Mouse (Mus musculus): Measurements from ENCODE around the gene Nrp1. TPM values are rescaled to one million over a fixed set of nuclear protein-coding genes. Genes with fewer than 3 reads are reported as not detected.

The Nrp1 gene
- total and polyA plus RNA-seq, 3 experiments = 7.3 to 14.7 (median 11.9) TPM

- Histone ChIP-seq H3K79me2 (replicated peaks; ENCODE audit: control insufficient read depth, extremely low read depth, insufficient read depth, poor library complexity, severe bottlenecking) (no peaks in the 10 kb centered on the region), H3K27ac (ENCODE audit: insufficient read depth, low read depth) (no peak overlapping the region; the same call in 1 of the 2 replicates), H3K9ac (ENCODE audit: insufficient read depth, low read depth) (peak overlapping the region; percentile 39; the same call in 1 of the 2 replicates), H3K4me2 (ENCODE audit: insufficient read depth, low read depth, poor library complexity, severe bottlenecking) (0 out of 2 replicates have a peak overlapping the region, but pooled peaks have one; percentile 56), H3K27me3 (replicated peaks) (no peaks in the 10 kb centered on the region), H3K4me1 (ENCODE audit: control insufficient read depth in 1 of 2, insufficient read depth in 2 of 2) (peaks cover 17 to 53% of the 10 kb centered on the region in 2 experiments), H3K9me3 (replicated peaks; ENCODE audit: low read length) (no peaks in the 10 kb centered on the region), H3K4me3 (replicated peaks in 1 of 3; ENCODE audit: low read depth in 2 of 3, low read length in 2 of 3, poor library complexity in 1 of 3) (no peak overlapping the region), H3K36me3 (replicated peaks in 1 of 2; ENCODE audit: control insufficient read depth in 1 of 2, insufficient read depth in 1 of 2, low read length in 1 of 2) (peaks cover 0 to 22% of the 10 kb centered on the region in 2 experiments)
- in situ Hi-C loops (cut with MboI; ENCODE audit: low pct_ligation_motif_present, low pct_unique_long_range_greater_than_20kb, low sequenced_read_pairs) = loop anchor here (25.0 kb wide), 1 partner anchor 1317 kb away; no protein-coding TSS in a partner anchor
- dilution Hi-C loops (cut with MboI; ENCODE audit: extremely low pct_ligation_motif_present, extremely low pct_unique_long_range_greater_than_20kb, low sequenced_read_pairs) = no loop called here
- DNase-seq (ENCODE audit: extremely low read depth) = peak; percentile 42
- TF ChIP-seq EP300 (IDR thresholded peaks at IDR 0.05; ENCODE audit: low read length) = peak; percentile 57
- TF ChIP-seq UBTF (IDR thresholded peaks at IDR 0.05; ENCODE audit: low read depth, low read length) = no peak
- TF ChIP-seq JUND (conservative IDR thresholded peaks at IDR 0.05; ENCODE audit: low read depth, low read length) = peak; percentile 81
- TF ChIP-seq POLR2A (IDR thresholded peaks at IDR 0.05; ENCODE audit: low read depth, low read length) = no peak
- peak; percentile 67 for TF ChIP-seq JUN (IDR thresholded peaks at IDR 0.05; ENCODE audit: insufficient read depth, low read depth, low read length)
- TF ChIP-seq IRF4 (IDR thresholded peaks at IDR 0.05; ENCODE audit: low read depth, low read length) = peak; percentile 88
- TF ChIP-seq ZNF384 (IDR thresholded peaks at IDR 0.05; ENCODE audit: low read depth, low read length) = peak; percentile 97
- TF ChIP-seq SMC3 (IDR thresholded peaks at IDR 0.05; ENCODE audit: low read depth, low read length) = no peak
- TF ChIP-seq BHLHE40 (IDR thresholded peaks at IDR 0.05; ENCODE audit: low read depth, low read length) = no peak
- 0 out of 2 replicates have a peak, but pooled peaks have one; percentile 41 for TF ChIP-seq TBP (conservative IDR thresholded peaks at IDR 0.05; ENCODE audit: low read depth, low read length)
- TF ChIP-seq TCF12 (IDR thresholded peaks at IDR 0.05; ENCODE audit: low read depth, low read length) = peak; percentile 20; the same call in 1 of the 2 replicates
These were observed 145.9 kb downstream of the Nrp1 start for GRCm38 (mm10) chr8:128504136-128504829.

- H3K9ac ChIP-seq (ENCODE audit: insufficient read depth, low read depth) = no peak overlapping the region
- in situ Hi-C loops (cut with MboI; ENCODE audit: low pct_ligation_motif_present, low pct_unique_long_range_greater_than_20kb, low sequenced_read_pairs) (loop anchor here (25.0 kb wide), 1 partner anchor 1319 kb away; no protein-coding TSS in a partner anchor), dilution Hi-C loops (cut with MboI; ENCODE audit: extremely low pct_ligation_motif_present, extremely low pct_unique_long_range_greater_than_20kb, low sequenced_read_pairs) (no loop called here)
- no peaks in the 10 kb centered on the region for H3K27me3 ChIP-seq (replicated peaks)
- no peak overlapping the region for H3K27ac ChIP-seq (ENCODE audit: insufficient read depth, low read depth)
- no peaks in the 10 kb centered on the region for H3K79me2 ChIP-seq (replicated peaks; ENCODE audit: control insufficient read depth, extremely low read depth, insufficient read depth, poor library complexity, severe bottlenecking)
- DNase-seq (ENCODE audit: extremely low read depth) = peak; percentile 93
- H3K4me2 ChIP-seq (ENCODE audit: insufficient read depth, low read depth, poor library complexity, severe bottlenecking) = peak overlapping the region; percentile 56; the same call in 1 of the 2 replicates
- no peaks in the 10 kb centered on the region for H3K9me3 ChIP-seq (replicated peaks; ENCODE audit: low read length)
- H3K4me1 ChIP-seq (ENCODE audit: control insufficient read depth in 1 of 2, insufficient read depth in 2 of 2) = peaks cover 17 to 53% of the 10 kb centered on the region in 2 experiments
- no peak overlapping the region for H3K4me3 ChIP-seq (replicated peaks in 1 of 3; ENCODE audit: low read depth in 2 of 3, low read length in 2 of 3, poor library complexity in 1 of 3)
- peaks cover 0 to 17% of the 10 kb centered on the region in 2 experiments for H3K36me3 ChIP-seq (replicated peaks in 1 of 2; ENCODE audit: control insufficient read depth in 1 of 2, insufficient read depth in 1 of 2, low read length in 1 of 2)
- TF ChIP-seq NRF1 (IDR thresholded peaks at IDR 0.05; ENCODE audit: low read depth, low read length) (no peak), ELF1 (IDR thresholded peaks at IDR 0.05; ENCODE audit: low read depth, low read length) (peak; percentile 70), KAT2A (IDR thresholded peaks at IDR 0.05; ENCODE audit: insufficient replicate concordance, low read length) (no peak), MAZ (IDR thresholded peaks at IDR 0.05; ENCODE audit: low read depth, low read length) (peak; percentile 93), CHD2 (IDR thresholded peaks at IDR 0.05; ENCODE audit: low read length) (peak; percentile 91), ZC3H11A (IDR thresholded peaks at IDR 0.05; ENCODE audit: low read depth, low read length) (no peak), IRF4 (IDR thresholded peaks at IDR 0.05; ENCODE audit: low read depth, low read length) (peak; percentile 94), SIN3A (IDR thresholded peaks at IDR 0.05; ENCODE audit: low read length) (peak; percentile 72; the same call in 1 of the 2 replicates), MAX (IDR thresholded peaks at IDR 0.05; ENCODE audit: low read length) (peak; percentile 62; the same call in 1 of the 2 replicates), RCOR1 (conservative IDR thresholded peaks at IDR 0.05; ENCODE audit: low read depth, low read length) (peak; percentile 85; the same call in 1 of the 2 replicates), POLR2AphosphoS2 (IDR thresholded peaks at IDR 0.05; ENCODE audit: low read depth, low read length) (no peak), USF1 (IDR thresholded peaks at IDR 0.05; ENCODE audit: low read depth, low read length) (no peak), BHLHE40 (IDR thresholded peaks at IDR 0.05; ENCODE audit: low read depth, low read length) (peak; percentile 78), ZKSCAN1 (IDR thresholded peaks at IDR 0.05; ENCODE audit: borderline replicate concordance, low read depth, low read length) (no peak), CHD1 (IDR thresholded peaks at IDR 0.05; ENCODE audit: low read depth, low read length) (no peak; the same call in 1 of the 2 replicates), NELFE (IDR thresholded peaks at IDR 0.05; ENCODE audit: low read depth, low read length) (no peak; the same call in 1 of the 2 replicates), EP300 (IDR thresholded peaks at IDR 0.05; ENCODE audit: low read length) (peak; percentile 98), MAFK (IDR thresholded peaks at IDR 0.05; ENCODE audit: insufficient replicate concordance, low read length) (no peak), USF2 (conservative IDR thresholded peaks at IDR 0.05; ENCODE audit: low read depth, low read length) (no peak), UBTF (IDR thresholded peaks at IDR 0.05; ENCODE audit: low read depth, low read length) (no peak), POLR2A (IDR thresholded peaks at IDR 0.05; ENCODE audit: low read depth, low read length) (no peak), TCF12 (IDR thresholded peaks at IDR 0.05; ENCODE audit: low read depth, low read length) (peak; percentile 74), TBP (conservative IDR thresholded peaks at IDR 0.05; ENCODE audit: low read depth, low read length) (peak; percentile 66; the same call in 1 of the 2 replicates), GABPA (IDR thresholded peaks at IDR 0.05; ENCODE audit: insufficient replicate concordance, low read depth, low read length) (no peak), MYC (IDR thresholded peaks at IDR 0.05; ENCODE audit: low read depth, low read length) (peak; percentile 90), SMC3 (IDR thresholded peaks at IDR 0.05; ENCODE audit: low read depth, low read length) (no peak)
These were observed 147.5 kb downstream of the Nrp1 start for GRCm38 (mm10) chr8:128505866-128506265.

Data from CH12.LX (cell line).